Mouse (Mus musculus) hindbrain, embryonic 10.5 days (tissue): ENCODE measurements around the gene Zfp335. TPM values are rescaled to one million over a fixed set of nuclear protein-coding genes. Genes with fewer than 3 reads are reported as not detected.

Experiments used
- DNase-seq: peaks from one replicate; pipeline ENCODE4 v3.0.0-alpha.2; 2017; ENCODE audit warnings: low spot score
- H3K27ac ChIP-seq: fragments of 300-500 bp; sonication (generic); 2 replicates; pipeline ENCODE4 v1.5.1; 2016; ENCODE audit warnings: mild to moderate bottlenecking, moderate library complexity
- H3K27me3 ChIP-seq: fragments of 300-500 bp; sonication (generic); 2 replicates; pipeline ENCODE4 v1.6.1; 2016; ENCODE audit warnings: mild to moderate bottlenecking; ENCODE audit not compliant: poor library complexity, insufficient read depth, severe bottlenecking
- H3K36me3 ChIP-seq: fragments of 300-500 bp; sonication (generic); 2 replicates; pipeline ENCODE4 v1.6.1; 2016; ENCODE audit warnings: mild to moderate bottlenecking, moderate library complexity
- H3K4me1 ChIP-seq: fragments of 300-500 bp; sonication (generic); replicated peaks from 2 replicates; pipeline ENCODE4 v1.6.1; 2016; ENCODE audit warnings: mild to moderate bottlenecking
- H3K4me3 ChIP-seq: fragments of 300-500 bp; sonication (generic); 2 replicates; pipeline ENCODE4 v1.5.1; 2016; ENCODE audit warnings: mild to moderate bottlenecking, moderate library complexity
- H3K9me3 ChIP-seq: fragments of 300-500 bp; sonication (generic); 2 replicates; pipeline ENCODE4 v1.6.1; 2016; ENCODE audit warnings: mild to moderate bottlenecking, moderate library complexity
- WGBS: fragments of 180-500 bp; shearing (Covaris S2); methylation state at CpG from one replicate; pipeline ENCODE4 v1.1.7; 2016; 5-methylcytosine and 5-hydroxymethylcytosine counted together
- polyA plus RNA-seq: library from polyadenylated mRNA; unstranded; fragments of >200 nt; fragmentation: Nextera tagmentation; extraction: Ambion mirVana; gene quantifications from 2 replicates; pipeline ENCODE4 v1.2.1, GENCODE M21; 2016

Zfp335 gene
- polyA plus RNA-seq: 15.3 and 18.4 TPM in 2 replicates

DNA sequence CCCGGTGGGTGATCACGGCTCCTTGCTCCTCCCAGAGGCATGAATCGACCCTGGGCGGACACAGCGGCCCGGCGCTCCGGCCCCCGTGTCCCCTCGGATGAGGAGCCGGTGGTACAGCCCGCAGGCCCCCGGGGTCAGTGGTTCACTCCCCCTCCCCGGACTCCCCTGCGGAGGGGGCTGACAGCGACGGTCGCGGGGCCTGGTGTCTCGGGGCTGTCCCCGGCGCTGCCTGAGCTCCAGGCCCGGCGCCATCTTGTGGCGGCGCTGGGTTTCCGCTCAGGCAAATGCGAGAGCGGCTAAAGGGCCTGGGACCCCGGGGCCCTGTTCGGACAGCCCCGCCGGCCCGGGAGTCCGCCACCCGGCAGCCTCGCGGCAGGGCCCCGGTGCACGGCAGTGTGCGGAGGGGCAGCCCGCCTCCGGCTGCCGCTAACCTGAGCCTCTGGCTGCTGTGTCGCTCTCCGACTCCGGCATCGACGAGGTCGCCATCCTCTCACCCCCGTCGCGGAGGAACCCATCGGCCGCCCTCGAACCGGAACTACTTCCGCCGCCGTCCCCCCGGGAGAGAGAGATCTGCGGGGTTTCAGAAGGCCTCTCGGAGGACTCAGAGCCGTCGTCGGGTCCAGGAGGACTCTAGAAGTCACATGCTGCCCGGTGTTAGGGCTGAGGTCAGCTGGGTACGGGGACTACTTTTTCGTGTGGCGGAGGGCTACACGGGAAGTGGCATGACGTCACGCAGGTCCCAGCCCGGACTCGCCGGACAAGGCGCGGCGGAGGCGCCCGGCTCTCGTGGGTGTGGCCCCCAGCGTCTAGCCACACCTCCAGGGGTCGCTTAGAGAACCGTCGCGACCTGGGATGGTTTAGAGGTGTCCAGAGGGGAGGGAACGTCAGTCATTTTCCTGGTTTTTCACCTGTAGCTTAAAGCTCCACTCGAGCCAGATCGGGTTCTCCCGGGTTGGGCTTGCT is at the start of gene Zfp335:
Gene Zfp335 (minus strand): TSS at position 672 of the 963 bp plus-strand sequence.
- H3K4me1 ChIP-seq: peaks cover 33% of the 10 kb centered on the region
- WGBS: under 1% methylated on average over 91 of the region's 91 CpGs
- H3K36me3 ChIP-seq: peaks cover 46% of the 10 kb centered on the region
- H3K4me3 ChIP-seq: peak within 1 kb of the TSS; percentile 73
- H3K9me3 ChIP-seq: peaks cover 3% of the 10 kb centered on the region
- H3K27ac ChIP-seq: peak within 1 kb of the TSS; percentile 100
- peak; percentile 94 for DNase-seq
- H3K27me3 ChIP-seq: no peaks in the 10 kb centered on the region

DNA sequence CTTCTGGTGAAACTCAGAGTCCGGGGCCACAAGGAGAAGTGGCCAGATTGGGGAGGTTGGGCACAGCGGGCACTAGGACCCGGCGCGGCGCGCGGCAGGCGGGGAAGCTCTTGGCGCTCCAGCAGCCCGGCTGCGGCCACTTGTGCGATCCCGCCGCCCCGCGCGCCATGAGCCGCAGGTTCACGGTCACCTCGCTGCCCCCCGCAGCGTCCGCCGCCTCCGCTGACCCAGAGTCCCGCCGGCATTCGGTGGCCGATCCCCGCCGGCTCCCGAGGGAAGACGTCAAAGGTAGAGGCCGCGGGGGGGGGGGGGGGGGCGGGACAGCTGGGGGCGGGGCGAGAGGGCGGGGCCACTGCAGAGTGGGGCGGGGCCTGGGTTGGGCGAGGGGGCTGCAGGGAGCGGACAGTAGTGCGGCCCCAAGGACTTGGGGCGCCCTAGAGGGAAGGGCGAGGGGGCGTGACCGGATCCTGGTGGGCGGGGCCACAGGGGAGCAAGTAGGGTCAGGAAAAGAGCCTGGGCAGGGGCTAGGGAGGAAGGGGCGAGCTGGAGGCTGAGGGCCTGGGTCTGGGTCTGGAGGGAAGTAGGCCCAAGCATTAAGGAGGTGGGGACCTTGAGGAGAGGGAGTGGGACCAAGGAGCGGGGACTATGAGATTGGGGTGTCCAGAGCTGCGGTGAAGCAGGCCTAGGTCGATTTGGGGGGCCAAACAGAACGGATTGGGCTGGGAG is 49.3 kb upstream of the Zfp335 start, which contains the start of gene Slc12a5:
Gene Slc12a5 (plus strand): TSS at position 87 of the 726 bp plus-strand sequence.
- peaks cover 51% of the 10 kb centered on the region for H3K27me3 ChIP-seq
- H3K4me3 ChIP-seq: peak within 1 kb of the TSS; percentile 73
- H3K27ac ChIP-seq: peak within 1 kb of the TSS; percentile 88
- no peaks in the 10 kb centered on the region for H3K9me3 ChIP-seq
- DNase-seq: peak; percentile 84
- peaks cover 48% of the 10 kb centered on the region for H3K4me1 ChIP-seq
- 1% methylated on average over 49 of the region's 54 CpGs for WGBS
- H3K36me3 ChIP-seq: no peaks in the 10 kb centered on the region

DNA sequence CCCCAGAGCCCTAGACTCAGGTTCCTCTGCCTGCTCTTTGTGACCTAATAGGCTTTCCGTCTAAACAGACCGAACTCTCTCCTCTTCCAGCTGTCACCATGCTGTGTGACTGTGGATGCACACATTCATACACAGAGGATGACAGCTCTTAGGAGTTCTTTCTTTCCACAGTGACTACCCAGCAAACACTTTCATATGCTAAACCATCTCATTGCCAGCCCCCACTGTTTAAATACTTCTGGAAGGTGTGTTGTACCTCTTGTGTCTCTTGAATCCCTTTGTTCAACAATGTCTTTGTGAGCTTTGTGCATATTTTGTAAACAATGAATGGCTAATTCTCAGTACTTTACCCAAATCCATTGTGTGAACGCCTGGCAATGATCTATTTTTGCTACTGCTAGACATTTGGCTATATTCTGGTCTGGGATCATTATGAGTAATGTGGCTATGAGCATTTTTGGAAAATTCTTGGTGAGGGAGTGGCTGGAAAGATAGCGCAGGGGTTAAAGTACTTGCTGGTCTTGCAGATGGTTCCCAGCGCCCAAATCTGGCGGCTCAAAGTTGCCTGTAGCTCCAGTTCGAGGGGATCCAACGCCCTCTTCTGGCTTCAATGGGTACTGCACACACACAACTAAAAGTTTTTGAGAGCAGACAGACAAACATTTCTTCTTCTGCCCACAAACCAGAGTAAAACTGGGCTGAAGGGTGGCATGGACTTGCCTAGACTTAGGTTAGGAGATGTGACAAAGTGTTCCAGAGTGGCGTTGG is 46.2 kb upstream of the Zfp335 start:
- WGBS: 71% methylated on average over 9 of the region's 9 CpGs
- Histone ChIP-seq H3K36me3 (no peaks in the 10 kb centered on the region), H3K4me1 (peaks cover 38% of the 10 kb centered on the region), H3K4me3 (no peak overlapping the region), H3K9me3 (no peaks in the 10 kb centered on the region), H3K27me3 (peaks cover 53% of the 10 kb centered on the region), H3K27ac (no peak overlapping the region)
- DNase-seq: no peak

DNA sequence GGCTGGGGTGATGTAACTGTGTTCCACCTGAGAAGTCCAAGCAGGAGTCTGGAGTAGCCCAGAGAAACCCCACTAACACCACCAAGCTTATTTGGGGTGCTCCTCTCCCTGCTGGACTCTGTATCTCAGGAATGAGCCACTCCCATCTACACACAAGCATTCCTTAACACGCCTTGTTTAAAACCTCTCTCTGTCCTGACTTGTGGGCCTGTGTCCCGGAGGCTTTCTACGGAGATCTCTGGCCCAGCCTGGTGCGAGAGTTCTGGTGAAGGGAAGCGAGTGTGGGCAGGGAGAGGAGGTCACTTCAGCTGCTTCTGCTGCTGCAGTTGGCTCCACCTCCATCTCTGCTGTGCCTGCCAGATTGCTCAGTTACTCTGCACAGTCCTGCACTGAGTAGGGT is 44.6 kb upstream of the Zfp335 start:
- H3K4me3 ChIP-seq: no peak overlapping the region
- no peak overlapping the region for H3K27ac ChIP-seq
- no peak for DNase-seq
- peaks cover 61% of the 10 kb centered on the region for H3K27me3 ChIP-seq
- no peaks in the 10 kb centered on the region for H3K9me3 ChIP-seq
- WGBS: 63% methylated on average over 5 of the region's 5 CpGs
- no peaks in the 10 kb centered on the region for H3K36me3 ChIP-seq
- peaks cover 28% of the 10 kb centered on the region for H3K4me1 ChIP-seq

DNA sequence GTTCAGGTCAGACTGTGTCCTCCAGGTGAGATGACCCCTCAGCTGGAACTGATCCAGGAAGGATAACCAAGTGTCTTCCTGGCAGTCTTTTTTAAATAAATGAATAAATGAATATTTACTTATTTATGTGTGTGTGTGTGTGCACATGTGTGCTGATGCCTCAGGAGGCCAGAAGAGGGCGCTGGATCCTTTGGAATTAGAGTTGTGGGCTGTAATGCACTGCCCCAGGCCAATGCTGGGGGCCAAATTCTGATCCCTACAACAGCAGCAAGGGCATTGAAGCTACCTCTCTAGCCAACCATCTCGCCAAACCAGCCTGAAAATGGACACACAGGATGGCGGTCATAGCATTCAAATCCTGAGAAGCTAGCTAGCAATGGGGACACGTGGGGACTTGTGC is 44.2 kb upstream of the Zfp335 start:
- Histone ChIP-seq H3K27me3 (peaks cover 63% of the 10 kb centered on the region), H3K4me3 (no peak overlapping the region), H3K4me1 (peaks cover 23% of the 10 kb centered on the region), H3K9me3 (no peaks in the 10 kb centered on the region), H3K36me3 (no peaks in the 10 kb centered on the region), H3K27ac (no peak overlapping the region)
- no peak for DNase-seq
- WGBS: 74% methylated on average over 4 of the region's 4 CpGs

DNA sequence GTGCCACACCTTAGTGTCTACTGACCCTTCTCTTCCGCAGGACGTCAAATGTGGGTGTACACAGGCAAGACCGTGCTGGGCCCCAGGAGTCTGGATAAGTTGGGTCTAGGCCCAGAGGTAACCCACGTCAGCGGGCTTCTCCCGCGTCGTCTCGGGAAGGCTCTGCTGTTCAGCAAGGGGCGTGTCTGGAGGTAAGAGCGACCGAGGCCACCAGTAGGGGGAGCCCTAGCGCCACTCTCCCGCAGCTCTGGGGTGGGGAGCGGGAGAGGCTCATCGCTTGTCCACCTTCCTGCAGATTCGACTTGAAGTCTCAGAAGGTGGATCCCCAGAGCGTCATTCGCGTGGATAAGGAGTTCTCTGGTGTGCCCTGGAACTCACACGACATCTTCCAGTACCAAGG is 41.7 kb upstream of the Zfp335 start:
- 0 out of 2 replicates have a peak overlapping the region, but pooled peaks have one; percentile 14 for H3K4me3 ChIP-seq
- WGBS: under 1% methylated on average over 21 of the region's 21 CpGs
- no peaks in the 10 kb centered on the region for H3K9me3 ChIP-seq
- H3K36me3 ChIP-seq: no peaks in the 10 kb centered on the region
- DNase-seq: peak; percentile 86
- peaks cover 39% of the 10 kb centered on the region for H3K4me1 ChIP-seq
- peaks cover 88% of the 10 kb centered on the region for H3K27me3 ChIP-seq
- no peak overlapping the region for H3K27ac ChIP-seq

DNA sequence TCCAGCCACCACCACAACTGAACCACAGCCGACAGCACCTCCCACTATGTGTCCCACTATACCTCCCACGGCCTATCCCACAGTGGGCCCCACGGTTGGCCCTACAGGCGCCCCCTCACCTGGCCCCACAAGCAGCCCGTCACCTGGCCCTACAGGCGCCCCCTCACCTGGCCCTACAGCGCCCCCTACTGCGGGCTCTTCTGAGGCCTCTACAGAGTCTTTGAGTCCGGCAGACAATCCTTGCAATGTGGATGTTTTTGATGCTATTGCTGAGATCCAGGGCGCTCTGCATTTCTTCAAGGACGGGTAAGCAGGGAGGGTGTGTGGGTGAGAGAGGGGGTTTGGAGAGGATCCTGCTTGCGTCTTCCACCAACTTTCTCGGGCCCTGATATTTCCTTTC is 40.9 kb upstream of the Zfp335 start:
- H3K27ac ChIP-seq: no peak overlapping the region
- H3K4me3 ChIP-seq: no peak overlapping the region
- H3K4me1 ChIP-seq: peaks cover 46% of the 10 kb centered on the region
- 41% methylated on average over 13 of the region's 13 CpGs for WGBS
- no peaks in the 10 kb centered on the region for H3K9me3 ChIP-seq
- DNase-seq: no peak
- H3K36me3 ChIP-seq: no peaks in the 10 kb centered on the region
- peaks cover 94% of the 10 kb centered on the region for H3K27me3 ChIP-seq

DNA sequence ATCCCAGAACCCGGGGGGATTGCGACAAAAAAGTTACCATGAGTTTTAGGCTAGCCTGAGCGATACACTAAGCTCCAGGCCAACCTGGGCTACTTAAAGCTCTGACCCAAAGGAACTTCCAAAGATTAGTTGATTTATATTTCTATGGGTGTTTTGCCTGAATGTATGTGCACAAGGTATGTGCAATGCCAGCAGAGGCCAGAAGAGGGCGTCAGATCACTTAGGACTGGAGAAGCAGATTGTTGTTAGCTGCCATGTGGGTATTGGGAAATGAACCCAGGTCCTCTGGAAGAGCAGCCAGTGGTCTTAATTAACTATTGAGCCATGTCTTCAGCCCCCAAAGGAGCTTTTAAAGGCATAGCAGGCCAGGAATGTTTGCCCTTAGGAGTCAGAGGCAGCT is 40.2 kb upstream of the Zfp335 start:
- H3K27me3 ChIP-seq: peaks cover 94% of the 10 kb centered on the region
- peaks cover 40% of the 10 kb centered on the region for H3K4me1 ChIP-seq
- no peak overlapping the region for H3K27ac ChIP-seq
- WGBS: 81% methylated on average over 4 of the region's 4 CpGs
- no peaks in the 10 kb centered on the region for H3K36me3 ChIP-seq
- H3K9me3 ChIP-seq: no peaks in the 10 kb centered on the region
- DNase-seq: no peak
- H3K4me3 ChIP-seq: no peak overlapping the region

DNA sequence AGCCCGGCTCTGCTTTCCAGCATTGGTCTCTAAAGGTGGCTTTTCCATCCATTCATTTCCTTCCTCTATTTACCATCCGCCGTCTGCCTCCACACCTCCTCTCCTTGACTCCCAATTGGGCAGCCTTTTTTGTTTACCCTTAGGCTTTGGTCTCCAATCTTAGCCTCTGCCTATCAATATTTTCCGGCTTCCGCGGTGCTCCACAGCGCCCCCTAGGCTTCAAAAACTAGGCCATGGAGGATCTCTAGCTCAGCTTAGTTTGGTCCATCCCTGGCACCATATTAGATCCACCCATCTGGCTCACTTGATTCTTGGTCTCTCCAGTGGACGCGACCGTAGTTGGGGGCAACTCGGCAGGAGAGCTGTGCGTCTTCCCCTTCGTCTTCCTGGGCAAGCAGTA is 38.9 kb upstream of the Zfp335 start:
- 27% methylated on average over 13 of the region's 13 CpGs for WGBS

DNA sequence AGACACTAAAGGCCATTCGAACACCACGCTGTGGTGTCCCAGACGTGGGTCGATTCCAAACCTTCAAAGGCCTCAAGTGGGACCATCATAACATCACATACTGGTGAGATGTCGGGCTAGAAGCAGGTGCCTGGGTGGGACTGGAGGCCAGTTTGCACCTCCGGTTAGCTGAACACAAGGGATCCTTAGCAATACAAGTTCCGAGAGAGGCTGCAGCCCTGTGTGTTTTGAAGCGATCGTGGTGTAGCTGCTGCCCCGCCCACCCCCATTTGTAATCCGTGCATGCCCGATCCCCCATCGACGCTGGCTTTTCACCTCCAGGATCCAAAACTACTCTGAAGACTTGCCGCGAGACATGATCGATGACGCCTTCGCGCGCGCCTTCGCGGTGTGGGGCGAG is 37.4 kb upstream of the Zfp335 start:
- no peak for DNase-seq
- H3K4me1 ChIP-seq: peaks cover 39% of the 10 kb centered on the region
- WGBS: 9% methylated on average over 25 of the region's 25 CpGs
- no peaks in the 10 kb centered on the region for H3K36me3 ChIP-seq
- no peak overlapping the region for H3K27ac ChIP-seq
- H3K9me3 ChIP-seq: no peaks in the 10 kb centered on the region
- peaks cover 81% of the 10 kb centered on the region for H3K27me3 ChIP-seq
- peak overlapping the region; percentile 31 for H3K4me3 ChIP-seq

More for the DNA sequence above, 38.9 kb upstream of the Zfp335 start:
- Histone ChIP-seq H3K27ac (no peak overlapping the region), H3K4me3 (no peak overlapping the region), H3K27me3 (peaks cover 92% of the 10 kb centered on the region), H3K9me3 (no peaks in the 10 kb centered on the region), H3K36me3 (no peaks in the 10 kb centered on the region), H3K4me1 (peaks cover 39% of the 10 kb centered on the region)
- peak; percentile 56 for DNase-seq

DNA sequence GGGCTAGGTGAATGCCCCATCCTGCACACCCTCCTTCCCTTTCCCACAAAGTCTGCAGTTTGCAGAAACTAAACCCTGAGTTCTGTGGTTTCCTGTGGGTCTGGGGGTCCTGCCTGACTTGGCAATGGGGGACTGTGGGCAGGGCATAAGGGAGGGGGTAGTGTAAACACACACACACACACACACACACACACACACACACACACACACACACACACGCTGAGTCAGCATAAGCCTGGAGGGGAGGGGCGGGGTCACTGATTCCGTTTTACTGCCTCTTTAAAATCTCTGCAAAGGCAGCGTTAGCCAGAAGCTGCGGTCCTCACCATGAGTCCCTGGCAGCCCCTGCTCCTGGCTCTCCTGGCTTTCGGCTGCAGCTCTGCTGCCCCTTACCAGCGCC is 36.4 kb upstream of the Zfp335 start:
- WGBS: 12% methylated on average over 7 of the region's 7 CpGs
- peaks cover 78% of the 10 kb centered on the region for H3K27me3 ChIP-seq
- peaks cover 36% of the 10 kb centered on the region for H3K4me1 ChIP-seq
- H3K9me3 ChIP-seq: no peaks in the 10 kb centered on the region
- H3K36me3 ChIP-seq: no peaks in the 10 kb centered on the region
- H3K27ac ChIP-seq: no peak overlapping the region
- H3K4me3 ChIP-seq: no peak overlapping the region
- DNase-seq: no peak

DNA sequence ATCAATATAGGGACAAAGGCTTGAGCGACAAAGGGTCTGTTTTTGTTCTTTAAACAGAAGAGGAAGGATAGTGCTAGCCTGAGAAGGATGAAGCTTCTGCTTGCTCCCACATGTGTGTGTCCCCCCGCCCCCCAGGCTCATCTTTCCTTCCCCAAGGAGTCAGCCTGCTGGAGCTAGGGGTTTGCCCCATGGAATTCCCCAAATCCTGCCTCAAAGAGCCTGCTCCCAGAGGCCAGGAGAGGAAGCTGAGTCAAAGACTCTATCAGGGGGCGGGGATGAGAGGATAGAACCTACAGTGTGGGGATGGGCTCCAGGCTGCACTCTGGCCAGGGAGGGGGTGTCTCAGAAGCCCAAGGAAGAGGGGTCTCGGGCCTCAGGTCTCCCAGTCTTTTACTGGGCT is 35.9 kb upstream of the Zfp335 start:
- DNase-seq: no peak
- H3K27ac ChIP-seq: no peak overlapping the region
- WGBS: 37% methylated on average over 4 of the region's 4 CpGs
- H3K36me3 ChIP-seq: no peaks in the 10 kb centered on the region
- peaks cover 39% of the 10 kb centered on the region for H3K4me1 ChIP-seq
- no peaks in the 10 kb centered on the region for H3K9me3 ChIP-seq
- H3K27me3 ChIP-seq: peaks cover 78% of the 10 kb centered on the region
- H3K4me3 ChIP-seq: no peak overlapping the region
